Mouse (Mus musculus) embryonic stem cell, embryonic (primary cell): ENCODE measurements at regions not wholly inside any gene's neighbourhood (a gene's known extent, or its start where the extent isn't known, plus 50 kb on each side); places are given as distances from the start of the nearest gene placed in this dataset.

ENCODE experiments used
- CTCF ChIA-PET, 4 experiments: fragments of 300-600 bp in 2 of 4; fragments of 350-600 bp in 2 of 4; sonication (Branson Sonifier 250); formaldehyde crosslinking; loops; one replicate each; lab custom pipeline; 2022; ENCODE audit warnings: inconsistent platforms in 2 of 4; lab: Charles Lee
- POLR2A ChIA-PET, 4 experiments: fragments of 300-600 bp in 2 of 4; fragments of 350-600 bp in 2 of 4; sonication (Branson Sonifier 250); formaldehyde crosslinking; loops; one replicate each; lab custom pipeline; 2022; ENCODE audit warnings: antibody characterized with exemption in 4 of 4, inconsistent platforms in 1 of 4; lab: Charles Lee

DNA sequence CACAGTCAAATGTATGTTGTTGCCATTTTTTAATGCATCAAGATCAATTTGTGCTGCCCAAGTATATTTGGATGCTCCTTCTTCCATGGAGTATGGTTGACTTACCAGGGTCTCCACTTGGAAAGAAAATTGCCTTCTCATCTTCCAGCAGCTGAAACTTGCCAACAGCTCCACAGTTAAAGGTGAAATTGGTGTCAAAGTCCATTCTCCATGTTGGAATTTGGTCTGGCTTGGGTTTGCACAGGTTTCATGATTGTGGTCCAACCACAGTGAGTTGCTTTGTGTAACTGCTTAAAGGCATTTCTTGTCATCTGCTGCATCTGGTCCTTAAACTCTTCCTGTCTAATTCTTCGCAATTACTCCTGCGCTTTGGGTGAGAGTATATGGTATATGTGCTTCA, 634.3 kb downstream of the Nup35 start:
- POLR2A ChIA-PET, result no interaction called here
- CTCF ChIA-PET, result interaction anchor here in 1 of 4 experiments (0.6 kb wide), 1 partner anchor 568 kb away, joined by 4 read pairs; no protein-coding TSS in a partner anchor

DNA sequence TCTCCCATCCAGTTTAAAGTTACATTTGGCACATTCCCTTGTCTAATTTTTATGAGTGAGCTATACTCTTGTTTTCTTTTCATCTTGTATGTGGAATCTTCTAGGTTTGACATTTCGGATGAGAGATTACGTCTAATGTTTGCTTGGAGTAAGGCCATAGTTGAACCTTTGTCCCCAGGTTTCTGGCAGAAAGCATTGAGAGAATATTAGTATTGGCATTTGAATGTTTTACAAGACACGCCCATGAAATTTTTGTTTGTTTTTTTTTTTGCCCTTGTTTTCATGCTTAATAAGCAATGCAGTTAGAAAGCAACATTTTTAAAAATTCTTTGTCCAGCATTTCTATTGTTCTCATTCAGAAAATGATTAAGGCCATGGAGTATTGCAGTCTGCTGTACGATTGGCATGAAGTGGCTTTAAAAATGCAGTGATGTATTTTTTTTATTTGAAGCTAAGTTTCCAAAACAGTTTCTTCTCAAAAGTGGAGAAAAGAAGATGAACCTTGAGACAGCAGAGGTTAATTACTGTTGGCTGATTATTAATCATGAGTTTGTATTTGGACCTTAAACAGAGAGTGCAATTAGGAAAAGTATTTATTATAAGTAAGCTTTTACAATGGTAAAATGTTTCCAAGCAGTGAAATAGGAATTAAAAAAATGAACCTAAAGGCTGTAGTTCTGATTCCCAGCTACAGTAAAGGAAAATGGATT, 645.2 kb downstream of the Nup35 start:
- ChIA-PET POLR2A (interaction anchor here in 1 of 4 experiments (0.7 kb wide), 1 partner anchor 452 kb away, joined by 4 read pairs; no protein-coding TSS in a partner anchor), CTCF (no interaction called here)

DNA sequence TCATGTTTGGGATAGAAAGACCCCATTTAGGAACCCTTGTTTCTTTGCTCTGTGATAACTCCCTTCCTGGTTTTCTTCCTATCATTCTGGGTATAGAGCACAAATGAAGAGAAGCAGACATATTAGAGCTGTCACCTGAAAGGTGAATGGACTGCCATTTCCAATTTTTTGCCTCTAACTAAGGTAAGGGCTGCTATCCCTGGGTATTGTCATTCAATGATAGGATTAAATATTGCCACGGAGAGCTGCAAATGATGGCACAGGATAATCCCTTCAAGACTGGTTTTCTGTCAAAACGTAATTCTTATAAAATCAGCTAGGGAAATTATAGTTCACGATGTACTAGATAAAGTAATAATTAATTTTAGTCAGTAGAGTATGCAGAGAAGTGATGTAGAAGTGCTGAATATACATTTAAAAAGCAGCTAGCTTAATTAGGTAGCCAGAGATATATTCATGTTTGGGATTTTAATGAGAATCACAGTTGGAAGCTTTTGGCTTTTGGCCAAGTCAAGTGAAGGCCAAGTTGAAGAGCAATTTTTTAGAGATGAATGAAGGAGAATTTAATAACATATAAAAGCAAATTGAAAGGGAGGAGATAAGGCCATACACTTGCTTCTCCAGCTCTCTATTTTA, 652.3 kb downstream of the Nup35 start:
- ChIA-PET POLR2A (no interaction called here), CTCF (no interaction called here)

DNA sequence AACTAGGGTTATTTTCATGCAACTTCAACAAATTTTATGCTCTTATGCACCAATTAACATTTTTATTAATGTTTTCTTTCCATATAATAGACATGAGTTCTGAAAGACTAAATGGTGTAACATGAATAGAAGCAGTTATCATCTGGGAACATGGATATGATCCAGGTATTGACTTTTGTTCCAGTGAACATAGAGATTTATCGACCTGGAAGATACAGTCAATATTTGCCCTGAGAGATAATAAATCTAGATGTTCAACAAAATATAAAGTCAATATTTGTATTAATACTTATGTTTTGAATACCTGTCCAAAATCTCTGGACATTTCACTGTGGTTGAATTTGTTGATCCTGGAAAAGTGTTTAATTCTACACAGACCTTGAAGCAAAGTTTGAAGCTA, 653.9 kb downstream of the Nup35 start:
- CTCF ChIA-PET, result interaction anchor here in 1 of 4 experiments (0.7 kb wide), 1 partner anchor 37 kb away, joined by 3 read pairs; no protein-coding TSS in a partner anchor
- POLR2A ChIA-PET, result no interaction called here

DNA sequence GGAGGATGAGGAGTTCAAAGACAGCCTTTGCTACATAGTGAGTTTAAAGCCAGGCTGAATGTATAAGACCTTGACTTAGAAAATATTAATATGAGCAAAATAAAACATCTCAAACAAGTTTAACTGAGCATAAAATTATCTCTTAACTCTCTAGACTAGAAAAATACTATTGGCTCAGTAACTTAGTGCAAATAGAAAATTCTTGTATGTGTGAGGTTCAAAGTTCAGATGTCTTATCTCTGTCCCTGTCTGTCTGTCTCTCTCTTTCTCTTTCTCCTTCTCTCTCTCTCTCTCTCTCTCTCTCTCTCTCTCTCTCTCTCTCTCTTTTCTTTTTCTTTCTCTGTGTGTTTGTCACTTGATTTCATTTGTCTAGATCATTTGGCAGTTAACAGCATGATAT, 655.5 kb downstream of the Nup35 start:
- POLR2A ChIA-PET, result no interaction called here
- CTCF ChIA-PET, result no interaction called here

DNA sequence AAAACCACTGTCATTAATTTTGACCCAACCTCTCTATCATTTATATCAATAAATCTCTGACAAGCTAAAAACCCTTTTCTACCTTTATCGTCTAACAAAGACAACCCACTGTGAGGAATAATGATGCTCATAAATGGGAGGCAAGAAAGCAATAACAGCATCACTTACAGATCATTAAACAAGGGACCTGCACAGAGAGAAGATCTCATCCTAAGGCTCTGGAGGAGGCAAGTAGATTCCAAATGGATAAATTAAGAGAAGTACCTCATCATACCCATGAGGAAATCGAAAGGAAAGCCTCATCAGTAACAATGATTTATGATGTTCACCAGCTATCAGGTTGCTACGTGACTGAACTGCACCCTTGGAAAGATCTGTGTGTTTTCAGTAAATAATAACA, 670.4 kb downstream of the Nup35 start:
- CTCF ChIA-PET, result no interaction called here
- POLR2A ChIA-PET, result no interaction called here

DNA sequence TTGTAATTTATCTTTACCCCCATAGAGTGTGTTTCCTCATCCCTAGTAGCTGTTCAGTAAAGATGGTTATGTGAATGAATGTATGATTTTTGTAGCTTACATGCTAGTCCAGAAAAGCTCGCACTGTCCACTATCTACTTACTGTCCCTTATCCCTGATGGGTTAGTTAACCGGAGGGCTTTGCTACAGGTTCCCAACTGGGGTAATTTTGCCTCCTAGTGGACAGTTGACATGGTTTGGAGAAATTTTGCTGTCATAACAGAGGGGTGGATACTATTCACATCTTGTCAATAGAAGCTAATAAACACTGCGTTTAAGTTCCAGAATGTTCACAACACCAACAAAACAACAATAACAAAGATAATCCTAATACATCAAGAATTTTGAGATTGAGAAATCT, 711.6 kb downstream of the Nup35 start:
- CTCF ChIA-PET, result no interaction called here
- POLR2A ChIA-PET, result interaction anchor here in 1 of 4 experiments (0.9 kb wide), 1 partner anchor 9 kb away, joined by 3 read pairs; no protein-coding TSS in a partner anchor

DNA sequence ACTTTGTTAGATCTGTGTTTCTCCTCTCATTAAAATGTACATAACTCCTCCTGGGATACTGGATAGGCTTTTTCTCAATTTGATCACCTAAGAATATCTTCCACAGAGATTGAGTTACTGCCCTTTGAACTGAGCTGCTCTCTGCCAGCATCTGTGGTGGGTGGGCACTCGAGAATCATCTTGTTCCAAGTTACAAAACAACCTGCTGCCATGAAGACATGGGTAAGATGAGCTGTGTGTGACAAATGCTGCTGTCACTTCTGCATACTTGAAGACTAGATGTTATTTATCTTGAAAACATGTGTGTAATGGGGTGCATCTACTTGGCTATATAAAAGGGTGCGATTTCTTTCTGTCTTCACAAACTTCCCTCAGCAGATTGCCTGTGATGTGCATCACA, 716.0 kb upstream of the Zfp804a start:
- ChIA-PET CTCF (no interaction called here), POLR2A (interaction anchor here in 2 of 4 experiments (0.6 to 0.8 kb wide), 2 partner anchors 9 to 910 kb away, joined by 3 to 4 read pairs; no protein-coding TSS in a partner anchor)

DNA sequence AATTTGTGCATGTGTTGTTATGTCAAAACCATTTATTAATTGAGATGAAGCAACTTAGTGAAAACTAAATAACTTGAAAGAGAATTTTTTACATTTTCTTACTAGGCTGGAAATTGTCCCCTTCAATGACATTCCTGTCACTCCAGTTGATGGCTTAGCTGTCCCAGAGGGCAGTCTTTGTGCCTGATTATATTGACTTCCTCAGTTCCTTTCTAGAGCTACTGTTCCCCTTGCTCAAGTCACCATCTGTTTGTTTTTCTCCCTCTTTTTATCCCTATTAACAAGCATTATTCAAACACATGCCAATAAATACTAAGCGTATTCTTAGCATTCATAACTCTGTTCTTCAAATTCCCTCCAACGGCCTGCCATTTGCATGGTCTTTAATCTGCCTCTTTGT, 712.6 kb upstream of the Zfp804a start:
- ChIA-PET POLR2A (no interaction called here), CTCF (no interaction called here)
